Mouse (Mus musculus): ENCODE data around the gene Olfr821.
"Not testable (repeated sequence)": the region's sequence is repeated elsewhere in the genome, so short reads cannot be mapped to it uniquely, and the experiment has no call there.

The Olfr821 gene

GRCm38 (mm10) chr10:130030048-130030447, at the start of gene Olfr821:
Gene Olfr821 (plus strand): TSS chr10:130030348.
- no peak for DNase-seq

DNA sequence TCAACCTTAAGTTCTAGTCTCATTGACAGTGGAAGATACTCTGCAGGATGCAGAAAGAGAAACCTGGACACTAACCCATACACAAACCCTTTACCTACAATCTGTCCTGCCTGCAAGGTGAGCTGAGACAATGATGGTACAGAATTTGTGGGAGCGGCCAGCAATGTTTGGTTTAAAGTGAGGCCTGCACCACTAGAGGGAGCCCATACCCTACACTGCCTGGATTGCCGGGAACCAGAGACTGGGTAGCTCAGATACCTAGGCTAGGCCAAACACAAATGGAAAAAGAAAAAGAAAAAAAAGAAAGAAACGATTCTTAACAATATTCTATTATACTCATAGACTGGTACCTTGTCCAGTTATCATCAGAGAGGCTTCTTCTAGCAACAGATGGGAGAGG, 48.3 kb upstream of the Olfr821 start:
- not testable (repeated sequence) for DNase-seq

- not testable (repeated sequence) for DNase-seq
Measured at GRCm38 (mm10) chr10:129984962-129985361, 45.2 kb upstream of the Olfr821 start, which contains the start of gene Gm10310. Gene Gm10310 (minus strand): TSS chr10:129985062.

GRCm38 (mm10) chr10:130004104-130004503, 26.0 kb upstream of the Olfr821 start:
- not testable (repeated sequence) for DNase-seq

GRCm38 (mm10) chr10:130005366-130005765, 24.8 kb upstream of the Olfr821 start:
- DNase-seq = not testable (repeated sequence)

- no peak for DNase-seq
Measured at GRCm38 (mm10) chr10:130012321-130012720, 17.8 kb upstream of the Olfr821 start, which contains the start of gene Olfr820. Gene Olfr820 (plus strand): TSS chr10:130012621.

- no peak for DNase-seq
Measured at GRCm38 (mm10) chr10:130037096-130037495, 6.9 kb downstream of the Olfr821 start.

- no peak for DNase-seq
Measured at GRCm38 (mm10) chr10:130070910-130071309, 40.8 kb downstream of the Olfr821 start, which contains the start of gene Olfr822. Gene Olfr822 (plus strand): TSS chr10:130071210.

Data from cerebellum, adult 9-11 months (tissue).